Mouse (Mus musculus): ENCODE measurements around the gene Padi3.

Padi3 gene

DNA sequence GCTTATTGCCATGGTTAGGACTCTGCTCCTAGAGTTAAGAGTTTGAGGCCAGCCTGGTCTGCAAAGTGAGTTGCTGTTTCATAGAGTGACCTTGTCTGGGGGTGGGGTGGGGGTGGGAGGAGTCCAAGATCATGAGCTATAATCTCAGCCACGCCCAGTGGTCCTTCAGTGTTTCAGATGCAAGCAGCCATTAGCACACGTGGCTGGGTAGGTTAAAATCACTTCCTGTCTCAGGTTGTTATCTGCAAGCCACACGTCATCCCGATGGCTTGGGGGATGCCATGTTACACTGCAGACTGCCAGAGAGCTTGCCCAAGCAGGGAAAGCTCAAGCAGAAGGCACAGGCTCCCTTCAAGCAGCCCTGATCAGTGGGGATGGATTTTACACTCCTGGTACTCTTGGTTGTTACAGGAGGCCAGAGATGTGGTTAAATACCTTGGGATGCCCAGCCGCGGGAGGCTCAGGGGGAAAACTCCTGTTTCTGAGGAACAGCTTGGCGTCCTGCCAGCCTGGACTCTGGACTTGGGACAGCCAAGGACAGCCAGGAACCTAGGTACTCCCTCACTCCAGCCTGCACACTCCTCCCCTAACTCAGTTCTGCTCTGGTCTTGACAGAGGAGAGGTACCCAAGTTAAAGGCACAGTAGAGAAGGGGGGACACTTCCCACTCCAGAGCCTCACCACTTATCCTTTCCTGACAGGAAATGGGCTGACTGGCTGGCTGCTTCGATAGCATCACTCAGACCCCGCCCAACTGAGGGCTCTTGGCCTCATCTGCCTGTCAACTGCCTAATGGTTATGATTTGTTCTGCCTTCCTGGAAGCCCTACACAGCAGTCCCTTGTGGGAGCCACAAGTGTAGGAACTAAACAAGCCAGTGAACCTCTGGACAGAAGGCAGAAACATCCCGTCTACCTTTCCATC lies 5.8 kb upstream of the Padi3 start:
- DNase-seq (ENCODE audit: low spot score), result no peak

- DNase-seq (ENCODE audit: low spot score), result no peak
Measured at GRCm38 (mm10) chr4:140815496-140815895, 5.0 kb upstream of the Padi3 start.

DNA sequence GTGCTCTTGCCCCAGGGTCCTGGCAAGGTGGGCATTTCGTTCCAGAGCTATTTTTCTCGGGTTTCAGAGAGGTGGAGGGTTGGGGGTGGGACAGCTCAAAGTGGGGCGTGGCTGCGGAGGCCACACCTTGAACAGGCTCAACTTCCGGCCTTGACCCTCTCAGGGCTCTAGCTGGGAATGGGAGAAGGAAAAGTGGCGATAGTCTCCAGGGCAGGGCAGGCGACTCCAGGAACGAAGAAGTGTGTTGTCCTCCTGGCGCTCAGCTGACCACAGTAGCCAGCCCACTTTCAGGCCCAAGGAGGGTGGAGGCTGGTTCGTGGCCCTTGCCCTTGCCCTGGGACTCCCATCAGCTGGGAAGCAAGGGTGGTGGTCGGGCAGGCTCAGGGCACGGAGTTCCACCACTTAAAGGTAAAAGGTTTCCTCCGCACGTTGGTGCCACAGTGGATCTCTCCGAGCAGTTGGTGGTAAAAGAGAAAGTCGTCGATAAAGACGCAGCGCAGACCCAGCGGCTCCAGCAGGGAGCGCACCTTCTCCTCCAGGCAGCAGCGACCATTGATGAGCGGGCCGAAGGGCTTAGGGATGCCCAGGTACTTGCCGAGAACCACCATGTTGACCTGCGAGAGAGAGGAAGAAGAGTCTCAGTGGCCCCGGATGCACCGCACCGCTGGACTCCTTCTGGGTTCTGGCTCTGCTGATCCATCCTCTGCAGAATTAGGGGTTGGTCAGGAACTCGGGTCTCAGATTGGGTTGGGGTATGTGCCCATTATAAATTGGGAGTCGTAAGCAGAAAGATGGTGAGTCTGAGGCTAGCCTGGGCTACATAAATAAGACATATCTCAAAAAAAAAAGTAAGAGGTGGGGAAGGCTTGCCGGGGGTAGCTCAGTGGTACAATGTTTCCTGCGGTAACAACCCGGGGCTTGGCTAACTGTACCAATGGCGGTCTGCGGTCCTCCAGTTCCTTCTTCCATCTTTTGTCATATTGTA lies 4.1 kb upstream of the Padi3 start:
- peak; percentile 7 for DNase-seq (ENCODE audit: low spot score)

GRCm38 (mm10) chr4:140813358-140814185 lies 3.1 kb upstream of the Padi3 start:
- no peak for DNase-seq (ENCODE audit: low spot score)

GRCm38 (mm10) chr4:140812609-140813008 lies 2.2 kb upstream of the Padi3 start:
- DNase-seq (ENCODE audit: low spot score), result no peak

- DNase-seq (ENCODE audit: low spot score), result no peak
Measured at GRCm38 (mm10) chr4:140812191-140812590, 1.7 kb upstream of the Padi3 start.

- DNase-seq (ENCODE audit: low spot score), result no peak
Measured at GRCm38 (mm10) chr4:140809118-140809517, 1.3 kb downstream of the Padi3 start.

GRCm38 (mm10) chr4:140804601-140805000 lies 5.8 kb downstream of the Padi3 start:
- DNase-seq (ENCODE audit: low spot score), result no peak

DNA sequence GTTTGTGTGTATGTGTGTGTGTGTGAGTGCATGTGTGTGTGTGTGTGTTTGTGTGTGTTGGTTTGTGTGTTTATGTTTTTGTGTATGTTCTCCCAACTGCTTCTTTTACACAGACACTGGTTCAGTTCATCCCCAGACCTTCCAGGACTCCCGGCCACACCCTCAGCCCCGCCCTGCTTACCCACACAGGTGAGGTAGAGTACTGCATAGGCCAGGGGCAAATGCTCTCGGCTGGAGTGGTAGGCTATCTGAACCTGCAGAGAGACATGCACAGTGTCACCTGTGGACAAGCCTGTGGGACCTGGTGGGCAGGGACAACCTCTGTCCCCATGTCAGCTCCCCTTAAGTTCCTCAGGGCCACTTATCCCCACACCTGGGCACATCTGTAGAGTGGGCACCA lies 9.1 kb downstream of the Padi3 start:
- DNase-seq (ENCODE audit: low spot score), result no peak

- no peak for DNase-seq (ENCODE audit: low spot score)
Measured at GRCm38 (mm10) chr4:140796786-140797185, 13.7 kb downstream of the Padi3 start.

GRCm38 (mm10) chr4:140794678-140795077 lies 15.8 kb downstream of the Padi3 start:
- DNase-seq (ENCODE audit: low spot score), result no peak

DNA sequence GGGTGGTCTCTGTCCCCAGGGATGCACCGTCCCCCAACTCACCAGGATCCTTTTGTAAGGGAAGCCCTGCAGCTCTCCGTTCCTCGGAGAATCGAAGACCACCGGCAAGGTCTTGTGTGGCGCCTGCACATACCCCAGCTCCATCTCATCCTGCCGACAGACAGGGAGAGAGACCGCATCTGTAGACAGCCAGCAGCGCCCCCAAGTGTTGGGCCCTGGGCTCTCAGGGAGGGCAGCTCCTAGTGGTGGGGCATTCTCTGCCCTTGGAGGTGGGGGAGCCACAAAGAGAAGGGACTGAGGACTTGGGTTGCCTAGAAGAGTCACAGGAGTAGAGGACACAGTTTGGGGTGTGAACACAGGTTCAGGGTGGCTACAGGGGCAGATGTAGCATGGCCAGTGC lies 16.7 kb downstream of the Padi3 start:
- DNase-seq (ENCODE audit: low spot score), result no peak

DNA sequence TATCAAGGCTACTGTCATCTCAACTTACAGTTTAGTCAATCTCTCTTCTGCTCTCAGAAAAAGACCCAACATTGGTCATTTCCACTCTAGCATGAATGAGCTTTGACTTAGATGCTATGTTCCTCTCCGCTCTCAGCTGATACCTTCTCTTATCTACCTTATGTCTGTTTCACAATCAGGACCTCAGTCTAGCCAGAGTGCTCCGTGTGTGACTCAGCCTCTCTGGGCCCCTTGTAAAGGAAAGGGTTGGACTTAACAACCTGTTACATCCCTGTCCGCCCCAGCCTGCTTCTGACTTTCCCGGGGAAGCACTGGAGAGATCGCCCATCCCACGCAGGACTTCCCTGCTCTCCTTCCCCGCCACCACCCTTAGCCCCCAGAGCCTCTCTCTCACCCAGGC lies 17.9 kb downstream of the Padi3 start:
- no peak for DNase-seq (ENCODE audit: low spot score)

DNA sequence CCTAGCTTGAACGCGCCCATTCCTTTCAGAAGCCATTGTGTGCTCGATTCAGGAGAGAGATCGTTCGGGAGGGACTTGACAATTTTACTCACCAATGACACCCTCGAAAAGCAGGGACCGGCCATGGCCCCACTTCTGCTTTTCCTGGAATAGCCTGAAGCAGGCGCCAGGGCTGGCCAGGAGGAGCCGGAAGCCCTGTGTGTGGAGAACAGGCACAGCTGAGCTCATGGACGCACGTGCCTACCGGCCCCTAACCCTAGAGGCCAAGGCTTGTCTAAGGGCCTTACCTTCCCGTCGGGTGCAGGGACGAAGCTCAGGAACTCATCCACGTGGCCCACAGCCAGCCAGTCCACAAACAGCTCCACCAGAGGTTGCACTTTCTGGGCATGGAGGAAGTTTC lies 19.4 kb downstream of the Padi3 start:
- no peak for DNase-seq (ENCODE audit: low spot score)

DNA sequence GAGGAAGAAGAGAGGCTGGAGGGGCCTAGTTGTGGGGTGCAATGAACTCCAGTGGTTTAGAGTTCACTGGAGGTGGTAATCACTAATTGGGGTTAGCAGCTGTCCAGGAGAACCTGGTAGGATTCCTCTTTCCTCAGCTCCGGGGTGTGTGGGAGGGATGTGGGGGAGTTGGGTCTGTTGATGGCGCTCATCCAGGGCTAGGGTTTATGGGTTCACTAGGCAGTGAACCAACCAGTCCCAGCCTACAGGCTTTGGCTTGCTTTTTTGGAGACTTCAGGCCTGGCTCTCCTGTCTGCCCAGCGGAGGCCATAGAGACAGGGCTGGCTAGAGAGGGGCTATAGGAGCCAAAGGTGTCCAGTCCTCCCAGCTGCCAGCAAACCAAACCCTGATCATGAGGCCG lies 20.5 kb downstream of the Padi3 start:
- DNase-seq (ENCODE audit: low spot score), result no peak

GRCm38 (mm10) chr4:140788983-140789382 lies 21.5 kb downstream of the Padi3 start:
- peak; percentile 55 for DNase-seq (ENCODE audit: low spot score)

- no peak for DNase-seq (ENCODE audit: low spot score)
Measured at GRCm38 (mm10) chr4:140788264-140788663, 22.2 kb downstream of the Padi3 start.

DNA sequence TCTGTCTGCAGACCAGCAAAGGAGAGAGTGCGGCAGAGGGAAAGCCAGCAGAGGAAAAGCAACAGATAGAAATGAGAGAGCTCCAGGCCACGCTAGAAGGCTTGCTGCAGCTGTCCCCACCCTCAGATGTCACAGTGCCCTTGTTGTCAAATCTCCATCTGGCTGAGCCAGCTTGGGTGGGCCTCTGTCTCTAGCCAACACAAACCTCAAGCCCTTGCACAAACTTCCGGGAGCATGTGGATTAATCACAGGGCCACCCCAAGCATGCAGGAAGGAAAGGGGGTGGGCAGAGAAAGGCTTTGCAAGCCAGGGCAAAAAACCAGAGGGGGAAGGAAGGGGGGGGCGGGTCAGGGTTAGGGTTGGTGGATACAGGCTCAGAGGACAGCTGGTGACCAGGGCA lies 23.0 kb downstream of the Padi3 start:
- no peak for DNase-seq (ENCODE audit: low spot score)

GRCm38 (mm10) chr4:140785217-140785616 lies 25.2 kb downstream of the Padi3 start:
- DNase-seq (ENCODE audit: low spot score), result no peak

- DNase-seq (ENCODE audit: low spot score), result no peak
Measured at GRCm38 (mm10) chr4:140784292-140784945, 26.0 kb downstream of the Padi3 start.

DNA sequence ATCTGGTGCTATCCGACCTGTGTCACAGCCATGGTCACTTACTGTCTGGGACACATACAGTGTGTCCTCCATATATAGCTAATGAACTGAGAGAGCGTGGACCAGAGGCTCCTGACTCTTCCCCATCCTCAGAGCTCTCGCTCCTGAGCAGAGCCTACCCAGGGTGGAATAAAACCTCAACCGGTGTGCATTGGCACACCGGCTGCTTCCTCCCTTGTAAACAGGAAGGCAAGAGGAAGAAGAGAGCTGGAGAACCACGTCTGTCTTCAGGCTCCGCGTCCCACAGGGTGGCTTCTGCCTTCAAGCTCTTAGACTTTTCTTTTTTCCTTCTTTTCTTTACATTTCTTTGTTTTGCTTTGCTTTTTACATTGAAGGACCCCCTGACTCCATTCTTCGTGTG lies 27.6 kb downstream of the Padi3 start:
- DNase-seq (ENCODE audit: low spot score), result no peak

Data from layer of hippocampus, adult 11-12 months (tissue).